Mouse (Mus musculus): Measurements from ENCODE around the gene Pcsk5. TPM values are rescaled to one million over a fixed set of nuclear protein-coding genes. Genes with fewer than 3 reads are reported as not detected.

Pcsk5 gene
- polyA plus RNA-seq, 1 experiment from 2014 or later, result 12.6 TPM

DNA sequence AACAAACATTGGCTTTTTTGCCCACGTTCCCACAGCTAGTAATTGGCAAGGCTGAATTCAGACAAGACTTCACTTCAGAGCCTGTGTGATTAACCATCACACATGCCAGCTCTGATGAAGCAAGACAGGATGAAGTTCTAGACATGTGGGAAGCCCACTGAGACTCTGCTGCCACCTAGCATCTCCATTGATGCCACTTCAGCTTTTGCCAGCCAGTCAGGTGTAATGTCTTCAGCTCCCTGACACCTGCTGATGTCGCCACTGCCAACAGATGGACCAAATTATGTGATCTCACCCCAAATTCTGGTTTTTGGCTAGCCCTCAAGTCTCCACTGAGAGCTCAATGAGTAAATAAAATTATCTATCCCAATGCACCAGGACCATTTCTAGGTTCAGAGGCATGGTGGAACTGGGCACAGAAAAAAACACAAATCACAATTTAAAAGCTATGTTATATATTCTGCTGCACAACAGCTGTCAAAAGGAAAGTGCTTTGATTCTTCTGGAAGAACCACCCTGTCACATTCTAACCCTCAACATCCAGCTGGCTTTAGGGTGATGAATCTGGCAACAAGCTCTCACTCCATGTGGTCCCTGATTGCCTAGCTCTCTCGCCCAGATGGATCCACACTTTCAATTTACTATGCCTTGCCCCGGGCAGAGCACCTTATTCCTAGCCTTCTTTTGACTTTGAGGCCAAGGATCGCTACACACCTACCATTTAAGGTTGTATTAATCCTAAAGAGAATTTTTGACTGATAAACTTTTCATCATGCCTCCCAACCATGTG, 67.6 kb downstream of the Pcsk5 start:
- H3K9me3 ChIP-seq, result no peaks in the 10 kb centered on the region
- H3K4me1 ChIP-seq (replicated peaks), result no peaks in the 10 kb centered on the region
- no peaks in the 10 kb centered on the region for H3K36me3 ChIP-seq
- H3K4me2 ChIP-seq, result no peak overlapping the region
- no peak overlapping the region for H3K4me3 ChIP-seq
- ATAC-seq (ENCODE audit: low FRiP score, low read depth), result peak; percentile 73
- H3K9ac ChIP-seq, result no peak overlapping the region
- 74% methylated on average over 5 of the region's 5 CpGs for WGBS
- no peak overlapping the region for H3K27ac ChIP-seq (replicated peaks)
- no peaks in the 10 kb centered on the region for H3K27me3 ChIP-seq

GRCm38 (mm10) chr19:17765001-17765400, 72.4 kb downstream of the Pcsk5 start:
- ATAC-seq (ENCODE audit: low FRiP score, low read depth), result no peak
- H3K9me3 ChIP-seq, result no peaks in the 10 kb centered on the region
- H3K4me3 ChIP-seq, result no peak overlapping the region
- no peaks in the 10 kb centered on the region for H3K4me1 ChIP-seq (replicated peaks)
- no peak overlapping the region for H3K9ac ChIP-seq
- H3K27ac ChIP-seq (replicated peaks), result no peak overlapping the region
- WGBS, result 82% methylated on average over 2 of the region's 2 CpGs
- H3K36me3 ChIP-seq, result no peaks in the 10 kb centered on the region
- no peak overlapping the region for H3K4me2 ChIP-seq
- no peaks in the 10 kb centered on the region for H3K27me3 ChIP-seq

DNA sequence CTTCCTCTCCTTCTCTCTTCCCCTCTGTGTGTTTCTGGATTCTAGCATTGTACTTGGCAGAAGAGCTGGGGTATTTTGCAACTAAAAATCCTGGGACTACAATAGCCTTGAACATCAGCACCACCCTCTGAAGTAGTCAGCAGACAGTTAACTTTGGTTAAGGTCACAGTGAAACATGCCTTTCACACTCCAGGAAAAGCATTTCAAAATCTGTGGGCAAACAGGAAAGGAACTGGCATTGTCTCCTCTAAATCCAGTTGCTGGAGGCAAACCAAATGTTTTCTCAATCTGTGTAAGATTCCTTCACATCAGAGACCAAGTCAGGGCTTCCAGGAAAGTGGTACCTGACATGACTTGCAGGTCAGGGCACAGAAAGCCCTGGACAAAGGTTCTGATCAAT, 74.7 kb downstream of the Pcsk5 start:
- Histone ChIP-seq H3K4me2 (no peak overlapping the region), H3K27ac (replicated peaks) (no peak overlapping the region), H3K4me1 (replicated peaks) (no peaks in the 10 kb centered on the region), H3K27me3 (no peaks in the 10 kb centered on the region), H3K9me3 (no peaks in the 10 kb centered on the region), H3K4me3 (no peak overlapping the region), H3K36me3 (no peaks in the 10 kb centered on the region), H3K9ac (no peak overlapping the region)
- ATAC-seq (ENCODE audit: low FRiP score, low read depth), result no peak

- Histone ChIP-seq H3K9me3 (no peaks in the 10 kb centered on the region), H3K27ac (replicated peaks) (no peak overlapping the region), H3K4me1 (replicated peaks) (no peaks in the 10 kb centered on the region), H3K4me2 (no peak overlapping the region), H3K27me3 (no peaks in the 10 kb centered on the region), H3K4me3 (no peak overlapping the region), H3K36me3 (no peaks in the 10 kb centered on the region), H3K9ac (no peak overlapping the region)
- 61% methylated on average over 5 of the region's 5 CpGs for WGBS
- no peak for ATAC-seq (ENCODE audit: low FRiP score, low read depth)
These were observed 75.8 kb downstream of the Pcsk5 start for GRCm38 (mm10) chr19:17761678-17762077.

- Histone ChIP-seq H3K27me3 (no peaks in the 10 kb centered on the region), H3K36me3 (no peaks in the 10 kb centered on the region), H3K4me2 (no peak overlapping the region), H3K4me3 (no peak overlapping the region), H3K9ac (no peak overlapping the region), H3K4me1 (replicated peaks) (no peaks in the 10 kb centered on the region), H3K27ac (replicated peaks) (no peak overlapping the region), H3K9me3 (no peaks in the 10 kb centered on the region)
- no peak for ATAC-seq (ENCODE audit: low FRiP score, low read depth)
- WGBS, result 63% methylated on average over 3 of the region's 3 CpGs
These were observed 84.6 kb downstream of the Pcsk5 start for GRCm38 (mm10) chr19:17752841-17753240.

DNA sequence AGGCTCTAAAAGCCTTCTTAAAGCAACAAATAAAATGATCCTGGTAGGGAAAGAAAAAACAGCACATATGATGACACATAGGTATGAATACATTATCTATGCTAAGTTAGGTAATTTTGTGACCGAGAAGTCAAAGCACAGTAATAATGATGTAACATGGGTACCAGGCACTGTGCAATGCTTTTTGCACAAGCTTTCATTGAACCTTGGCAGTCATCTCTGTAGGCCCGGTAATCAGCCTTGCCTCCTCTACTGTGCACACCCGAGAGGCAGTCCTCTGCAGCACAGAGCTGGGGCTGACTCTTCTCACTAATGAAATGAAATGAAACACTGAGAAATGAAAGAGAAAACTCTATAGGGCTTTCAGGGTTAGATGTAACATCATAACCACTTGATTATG, 89.1 kb downstream of the Pcsk5 start:
- H3K27ac ChIP-seq (replicated peaks), result no peak overlapping the region
- no peak overlapping the region for H3K4me3 ChIP-seq
- H3K9me3 ChIP-seq, result no peaks in the 10 kb centered on the region
- 91% methylated on average over 3 of the region's 3 CpGs for WGBS
- ATAC-seq (ENCODE audit: low FRiP score, low read depth), result no peak
- H3K9ac ChIP-seq, result no peak overlapping the region
- H3K36me3 ChIP-seq, result no peaks in the 10 kb centered on the region
- H3K4me2 ChIP-seq, result no peak overlapping the region
- no peaks in the 10 kb centered on the region for H3K27me3 ChIP-seq
- H3K4me1 ChIP-seq (replicated peaks), result no peaks in the 10 kb centered on the region

DNA sequence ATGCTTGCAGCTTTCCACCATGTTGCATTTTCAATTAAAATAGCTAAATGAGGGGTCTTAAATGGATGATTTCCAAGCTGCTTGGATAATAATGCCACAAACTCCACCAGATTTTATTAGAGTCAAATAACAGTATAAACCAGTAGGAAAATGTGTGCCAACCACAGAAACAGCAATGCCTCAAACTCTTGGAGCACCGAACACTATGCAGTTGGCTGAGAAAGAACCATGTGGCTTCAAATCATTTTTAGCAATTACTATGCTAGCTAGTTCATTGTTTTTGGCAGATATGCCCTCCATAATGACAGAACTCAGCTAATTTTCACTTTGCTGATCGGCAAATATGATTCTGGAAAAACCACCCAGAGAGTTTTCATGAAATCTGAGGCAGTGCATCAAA, 92.1 kb downstream of the Pcsk5 start:
- H3K27ac ChIP-seq (replicated peaks), result no peak overlapping the region
- H3K27me3 ChIP-seq, result no peaks in the 10 kb centered on the region
- H3K9me3 ChIP-seq, result no peaks in the 10 kb centered on the region
- no peak for ATAC-seq (ENCODE audit: low FRiP score, low read depth)
- WGBS, result 93% methylated on average over 2 of the region's 2 CpGs
- no peaks in the 10 kb centered on the region for H3K4me1 ChIP-seq (replicated peaks)
- no peak overlapping the region for H3K9ac ChIP-seq
- no peak overlapping the region for H3K4me3 ChIP-seq
- no peaks in the 10 kb centered on the region for H3K36me3 ChIP-seq
- H3K4me2 ChIP-seq, result no peak overlapping the region

GRCm38 (mm10) chr19:17744474-17745069, 92.9 kb downstream of the Pcsk5 start:
- 85% methylated on average over 8 of the region's 8 CpGs for WGBS
- ATAC-seq (ENCODE audit: low FRiP score, low read depth), result no peak
- Histone ChIP-seq H3K27me3 (no peaks in the 10 kb centered on the region), H3K4me3 (no peak overlapping the region), H3K4me1 (replicated peaks) (no peaks in the 10 kb centered on the region), H3K36me3 (no peaks in the 10 kb centered on the region), H3K9me3 (no peaks in the 10 kb centered on the region), H3K27ac (replicated peaks) (no peak overlapping the region), H3K9ac (no peak overlapping the region), H3K4me2 (no peak overlapping the region)

- 53% methylated on average over 1 of the region's 1 CpGs for WGBS
- H3K27ac ChIP-seq (replicated peaks), result no peak overlapping the region
- no peak overlapping the region for H3K4me2 ChIP-seq
- H3K9me3 ChIP-seq, result no peaks in the 10 kb centered on the region
- H3K4me1 ChIP-seq (replicated peaks), result no peaks in the 10 kb centered on the region
- H3K36me3 ChIP-seq, result no peaks in the 10 kb centered on the region
- H3K9ac ChIP-seq, result no peak overlapping the region
- no peaks in the 10 kb centered on the region for H3K27me3 ChIP-seq
- H3K4me3 ChIP-seq, result no peak overlapping the region
- ATAC-seq (ENCODE audit: low FRiP score, low read depth), result no peak
These were observed 96.0 kb downstream of the Pcsk5 start for GRCm38 (mm10) chr19:17741465-17741864.

- Histone ChIP-seq H3K9me3 (no peaks in the 10 kb centered on the region), H3K4me3 (no peak overlapping the region), H3K27ac (replicated peaks) (no peak overlapping the region), H3K4me1 (replicated peaks) (no peaks in the 10 kb centered on the region), H3K4me2 (no peak overlapping the region), H3K36me3 (no peaks in the 10 kb centered on the region), H3K9ac (no peak overlapping the region), H3K27me3 (no peaks in the 10 kb centered on the region)
- no peak for ATAC-seq (ENCODE audit: low FRiP score, low read depth)
These were observed 104.7 kb downstream of the Pcsk5 start for GRCm38 (mm10) chr19:17732676-17733277.

GRCm38 (mm10) chr19:17717066-17717465, 120.4 kb downstream of the Pcsk5 start:
- Histone ChIP-seq H3K27ac (replicated peaks) (no peak overlapping the region), H3K27me3 (no peaks in the 10 kb centered on the region), H3K36me3 (no peaks in the 10 kb centered on the region), H3K4me1 (replicated peaks) (no peaks in the 10 kb centered on the region), H3K9ac (no peak overlapping the region), H3K9me3 (no peaks in the 10 kb centered on the region), H3K4me2 (no peak overlapping the region), H3K4me3 (no peak overlapping the region)
- WGBS, result 85% methylated on average over 10 of the region's 10 CpGs
- no peak for ATAC-seq (ENCODE audit: low FRiP score, low read depth)

DNA sequence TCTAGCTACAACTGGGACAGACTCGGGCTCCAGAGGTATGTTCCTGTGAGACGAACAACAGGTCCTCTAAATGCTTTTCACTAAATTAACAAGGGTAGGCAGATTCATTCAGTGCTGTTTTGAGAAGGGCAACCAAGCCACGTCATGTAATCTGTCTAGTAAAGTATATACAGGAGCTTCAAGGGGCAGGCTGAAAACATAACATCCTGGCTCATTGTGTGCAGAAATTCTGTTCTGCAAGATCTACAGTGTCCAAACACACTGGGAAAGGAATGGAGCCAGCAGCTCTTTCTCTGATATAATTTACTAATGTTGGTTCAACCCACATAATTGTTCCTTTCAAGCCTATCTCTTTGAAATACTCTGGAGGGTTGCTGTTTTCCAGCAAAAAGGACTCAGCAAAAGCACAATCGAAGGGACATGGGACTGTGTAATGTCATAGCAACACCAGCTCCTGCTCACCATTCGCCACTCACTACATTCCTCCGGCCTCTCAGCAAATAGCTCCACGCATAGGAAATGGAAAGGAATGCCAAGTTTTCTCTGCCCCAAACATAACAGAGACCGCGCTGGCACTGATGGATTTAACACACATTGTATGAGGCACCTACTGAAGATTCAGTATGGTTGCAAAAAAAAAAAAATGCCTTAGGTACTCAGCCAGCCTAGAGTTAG, 122.0 kb downstream of the Pcsk5 start:
- H3K4me1 ChIP-seq (replicated peaks), result no peaks in the 10 kb centered on the region
- no peaks in the 10 kb centered on the region for H3K36me3 ChIP-seq
- H3K4me2 ChIP-seq, result no peak overlapping the region
- H3K9ac ChIP-seq, result no peak overlapping the region
- no peak overlapping the region for H3K27ac ChIP-seq (replicated peaks)
- peak; percentile 59; the same call in 1 of the 2 replicates for ATAC-seq (ENCODE audit: low FRiP score, low read depth)
- no peaks in the 10 kb centered on the region for H3K9me3 ChIP-seq
- WGBS, result 73% methylated on average over 9 of the region's 9 CpGs
- H3K4me3 ChIP-seq, result no peak overlapping the region
- no peaks in the 10 kb centered on the region for H3K27me3 ChIP-seq

Data from hindbrain, embryonic 15.5 days (tissue).